In the genomic region with DNA sequence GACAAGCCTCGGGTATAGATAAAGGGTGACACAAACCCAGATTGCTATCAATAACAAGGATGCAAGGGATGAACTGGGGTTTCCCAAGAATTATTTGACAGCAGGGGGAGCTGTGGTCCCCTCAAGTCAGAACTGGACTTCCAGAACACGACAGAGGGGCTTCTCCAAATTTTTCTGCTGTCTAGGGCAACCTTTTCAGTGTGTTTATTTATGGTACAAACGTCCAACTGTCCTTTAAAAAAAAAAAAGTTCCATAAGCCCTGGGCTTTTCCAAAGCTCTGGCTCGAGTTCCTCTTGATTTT, we compare ENCODE assay signal across 9 mouse cellular contexts. TPM values are rescaled to one million over a fixed set of nuclear protein-coding genes. Genes with fewer than 3 reads are reported as not detected.
DNase-seq lines count a peak whose midpoint lies in the region; ATAC-seq and TF ChIP-seq lines count a peak whose summit lies in the region.
"Had no signal": no experiment of that assay in that cellular context is flagged by ENCODE, and none has a peak within 500 bp of the region (broad histone marks: within the 10 kb centered on the region; RNA-seq: fewer than 3 reads in every experiment).

No protein-coding gene starts in this region.

- H3K27ac ChIP-seq in heart, embryonic 16.5 days (ENCODE audit: low read length): peak overlapping the region; percentile 64
- H3K27ac ChIP-seq in liver, embryonic 11.5 days (ENCODE audit: low read depth, low read length): 0 out of 2 replicates have a peak overlapping the region, but pooled peaks have one; percentile 38
- 0 out of 2 replicates have a peak overlapping the region, but pooled peaks have one; percentile 49 for H3K27ac ChIP-seq in olfactory bulb, adult 2 months (ENCODE audit: insufficient read depth, low read depth, low read length)

- TF ChIP-seq POLR2A in olfactory bulb, adult 2 months (IDR thresholded peaks at IDR 0.05; ENCODE audit: insufficient read depth, low read depth, low read length): no peak

- WGBS in heart, embryonic 16.5 days: 12% methylated on average over 4 of the region's 4 CpGs
- WGBS in liver, embryonic 11.5 days: 8% methylated on average over 4 of the region's 4 CpGs
- WGBS in olfactory bulb, adult 2 months: 5% methylated on average over 4 of the region's 4 CpGs

- intact Hi-C loops in gastrocnemius, postnatal 14 days (cut with DNase I; ENCODE audit: low total_unique reads): no loop called here

- peak overlapping the region; percentile 68 for H3K4me3 ChIP-seq in heart, embryonic 16.5 days (ENCODE audit: low read length)
- H3K4me3 ChIP-seq in liver, embryonic 11.5 days (ENCODE audit: low read depth, low read length): peak overlapping the region; percentile 28
- H3K4me3 ChIP-seq in olfactory bulb, adult 2 months (ENCODE audit: insufficient read depth, low read depth, low read length): peak overlapping the region; percentile 96

- no peaks in the 10 kb centered on the region for H3K36me3 ChIP-seq in heart, embryonic 16.5 days (ENCODE audit: control insufficient read depth, insufficient read depth)
- no peaks in the 10 kb centered on the region for H3K36me3 ChIP-seq in liver, embryonic 11.5 days (ENCODE audit: control insufficient read depth, insufficient read depth, low read length)

- peak; percentile 36 for DNase-seq in CD4-positive, CD25-positive, alpha-beta regulatory T cell, adult 2 months (ENCODE audit: low read depth, low spot score)
- peak; percentile 49 for DNase-seq in right cerebral cortex, adult 18-20 months
- no peak for DNase-seq in right cerebral cortex, postnatal 4 days
- no peak for DNase-seq in liver, embryonic 11.5 days (ENCODE audit: low spot score)
- DNase-seq in gastrocnemius, postnatal 14 days: no peak

- ATAC-seq in CD4-positive, CD25-positive, alpha-beta regulatory T cell, adult 4 months: no peak
- ATAC-seq in heart, embryonic 16.5 days (replicated peaks; ENCODE audit: extremely low read depth, insufficient read depth, low FRiP score): no peak
- no peak for ATAC-seq in liver, embryonic 11.5 days (replicated peaks; ENCODE audit: low FRiP score)

- peaks cover 36% of the 10 kb centered on the region for H3K4me1 ChIP-seq in heart, embryonic 16.5 days (ENCODE audit: control insufficient read depth, insufficient read depth, low read length)
- H3K4me1 ChIP-seq in liver, embryonic 11.5 days (replicated peaks; ENCODE audit: control insufficient read depth, insufficient read depth, low read length): peaks cover 36% of the 10 kb centered on the region
- peaks cover 48% of the 10 kb centered on the region for H3K4me1 ChIP-seq in olfactory bulb, adult 2 months (ENCODE audit: control insufficient read depth, insufficient read depth, low read length)

- no peaks in the 10 kb centered on the region for H3K27me3 ChIP-seq in heart, embryonic 16.5 days (ENCODE audit: control insufficient read depth, insufficient read depth, low read length)
- H3K27me3 ChIP-seq in liver, embryonic 11.5 days (replicated peaks; ENCODE audit: control insufficient read depth, insufficient read depth, low read length): no peaks in the 10 kb centered on the region

- no peaks in the 10 kb centered on the region for H3K9me3 ChIP-seq in heart, embryonic 16.5 days (replicated peaks; ENCODE audit: control insufficient read depth, low read length)
- no peaks in the 10 kb centered on the region for H3K9me3 ChIP-seq in liver, embryonic 11.5 days (ENCODE audit: control insufficient read depth, low read length)

- TF ChIP-seq CTCF in olfactory bulb, adult 2 months (IDR thresholded peaks at IDR 0.05; ENCODE audit: insufficient read depth, low read depth, low read length): no peak

- H3K4me2 ChIP-seq in heart, embryonic 16.5 days (ENCODE audit: low read depth, low read length): peak overlapping the region; percentile 86
- peak overlapping the region; percentile 98 for H3K4me2 ChIP-seq in liver, embryonic 11.5 days

- peak overlapping the region; percentile 65 for H3K9ac ChIP-seq in heart, embryonic 16.5 days (ENCODE audit: low read length)
- 0 out of 2 replicates have a peak overlapping the region, but pooled peaks have one; percentile 30 for H3K9ac ChIP-seq in liver, embryonic 11.5 days (ENCODE audit: low read depth, low read length)

RNA-seq across cellular contexts. Expression of gene Itpk1, which starts 1.7 kb away (rescaled TPM):
- polyA plus RNA-seq in CD4-positive, CD25-positive, alpha-beta regulatory T cell, adult 4 months (2017; shearing (Covaris generic)): 10 to 100 TPM; 16.3 to 20.8 TPM
- 7.2 and 8.8 TPM in 2 replicates for polyA plus RNA-seq in heart, embryonic 16.5 days (2015; fragmentation: Nextera tagmentation; extraction: Ambion mirVana)
- 5.8 and 7.3 TPM in 2 replicates for polyA plus RNA-seq in liver, embryonic 11.5 days (2014; fragmentation: Nextera tagmentation; extraction: Ambion mirVana)
- not detected in 2 replicates for polyA plus RNA-seq in olfactory bulb, adult 2 months (2012; ENCODE audit: insufficient read depth, insufficient read length, low replicate concordance, missing spikeins)
- total RNA-seq in gastrocnemius, postnatal 14 days (2021): 1 to 10 TPM; 6.4 to 8.4 TPM

RNA-seq across cellular contexts. Expression of gene Moap1, which starts 40.4 kb away (rescaled TPM):
- 1 to 10 TPM; 4.6 to 9.5 TPM for polyA plus RNA-seq in CD4-positive, CD25-positive, alpha-beta regulatory T cell, adult 4 months (2017; shearing (Covaris generic))
- polyA plus RNA-seq in heart, embryonic 16.5 days (2015; fragmentation: Nextera tagmentation; extraction: Ambion mirVana): 19.0 and 19.5 TPM in 2 replicates
- 18.3 and 18.4 TPM in 2 replicates for polyA plus RNA-seq in liver, embryonic 11.5 days (2014; fragmentation: Nextera tagmentation; extraction: Ambion mirVana)
- not detected in 2 replicates for polyA plus RNA-seq in olfactory bulb, adult 2 months (2012; ENCODE audit: insufficient read depth, insufficient read length, low replicate concordance, missing spikeins)
- 1 to 10 TPM; 4.7 to 4.8 TPM for total RNA-seq in gastrocnemius, postnatal 14 days (2021)

RNA-seq across cellular contexts. Expression of gene Tmem251, which starts 40.5 kb away (rescaled TPM):
- polyA plus RNA-seq in CD4-positive, CD25-positive, alpha-beta regulatory T cell, adult 4 months (2017; shearing (Covaris generic)): 1 to 10 TPM; 9.7 TPM
- polyA plus RNA-seq in heart, embryonic 16.5 days (2015; fragmentation: Nextera tagmentation; extraction: Ambion mirVana): 7.7 and 8.3 TPM in 2 replicates
- 12.6 and 14.0 TPM in 2 replicates for polyA plus RNA-seq in liver, embryonic 11.5 days (2014; fragmentation: Nextera tagmentation; extraction: Ambion mirVana)
- polyA plus RNA-seq in olfactory bulb, adult 2 months (2012; ENCODE audit: insufficient read depth, insufficient read length, low replicate concordance, missing spikeins): not detected in 2 replicates
- 1 to 10 TPM; 2.0 to 2.3 TPM for total RNA-seq in gastrocnemius, postnatal 14 days (2021)

RNA-seq across cellular contexts. Expression of gene Gm28051, which starts 54.5 kb away (rescaled TPM):
- not detected for polyA plus RNA-seq in CD4-positive, CD25-positive, alpha-beta regulatory T cell, adult 4 months (2017; shearing (Covaris generic))
- not detected in 2 replicates for polyA plus RNA-seq in heart, embryonic 16.5 days (2015; fragmentation: Nextera tagmentation; extraction: Ambion mirVana)
- not detected in 2 replicates for polyA plus RNA-seq in liver, embryonic 11.5 days (2014; fragmentation: Nextera tagmentation; extraction: Ambion mirVana)
- polyA plus RNA-seq in olfactory bulb, adult 2 months (2012; ENCODE audit: insufficient read depth, insufficient read length, low replicate concordance, missing spikeins): not detected in 2 replicates
- total RNA-seq in gastrocnemius, postnatal 14 days (2021): not detected
- polyA plus RNA-seq: frontal cortex, adult 2 months had no signal

RNA-seq across cellular contexts. Expression of gene Gon7, which starts 54.5 kb away (rescaled TPM):
- polyA plus RNA-seq in CD4-positive, CD25-positive, alpha-beta regulatory T cell, adult 4 months (2017; shearing (Covaris generic)): 10 to 100 TPM; 27.3 to 32.2 TPM
- 20.0 and 27.2 TPM in 2 replicates for polyA plus RNA-seq in heart, embryonic 16.5 days (2015; fragmentation: Nextera tagmentation; extraction: Ambion mirVana)
- polyA plus RNA-seq in liver, embryonic 11.5 days (2014; fragmentation: Nextera tagmentation; extraction: Ambion mirVana): 31.0 and 36.8 TPM in 2 replicates
- not detected in 2 replicates for polyA plus RNA-seq in olfactory bulb, adult 2 months (2012; ENCODE audit: insufficient read depth, insufficient read length, low replicate concordance, missing spikeins)
- 1 to 10 TPM; 7.2 to 7.6 TPM for total RNA-seq in gastrocnemius, postnatal 14 days (2021)

Comparison
In these comparisons a context has a peak if more than half of its experiments do, and no peak if none do; other contexts are left out.
1. DNase-seq: peak in CD4-positive, CD25-positive, alpha-beta regulatory T cell, adult 2 months (single experiment) and right cerebral cortex, adult 18-20 months (single experiment); none in right cerebral cortex, postnatal 4 days (single experiment), liver, embryonic 11.5 days (single experiment) and gastrocnemius, postnatal 14 days (single experiment).
2. H3K4me3 ChIP-seq: peak in every context shown above with its lines; median percentile 96 in olfactory bulb, adult 2 months; 68 in heart, embryonic 16.5 days; 28 in liver, embryonic 11.5 days.
3. Peak in every context shown above with its lines, with median percentiles within 50 percentile points of each other: H3K27ac ChIP-seq.